Comparison of ENCODE assay signal across 10 mouse cellular contexts in the genomic region with DNA sequence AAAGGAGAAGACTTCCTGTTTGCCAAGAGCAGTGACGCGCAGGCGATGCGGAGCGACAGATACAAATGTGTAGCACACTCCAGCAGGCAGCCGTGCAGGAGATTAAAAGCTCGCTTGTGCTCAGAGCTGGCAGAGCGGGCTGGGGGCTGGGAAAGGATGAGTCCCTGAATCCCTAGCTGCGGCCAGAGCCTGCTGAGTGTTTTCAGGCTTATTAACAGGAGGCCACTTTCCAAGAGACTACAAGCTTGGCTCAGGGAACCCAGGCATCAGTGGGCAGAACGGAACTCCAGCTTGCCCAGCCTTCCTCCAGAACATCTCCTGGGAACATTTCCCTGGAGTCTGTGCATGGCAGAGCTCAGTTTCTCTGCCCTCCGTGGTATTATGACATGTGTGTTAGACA. TPM values are rescaled to one million over a fixed set of nuclear protein-coding genes. Genes with fewer than 3 reads are reported as not detected.
DNase-seq lines count a peak whose midpoint lies in the region; ATAC-seq and TF ChIP-seq lines count a peak whose summit lies in the region.
"Had no signal": no experiment of that assay in that cellular context is flagged by ENCODE, and none has a peak within 500 bp of the region (broad histone marks: within the 10 kb centered on the region; RNA-seq: fewer than 3 reads in every experiment).

No protein-coding gene starts in this region.

- peak overlapping the region; percentile 25 for H3K9ac ChIP-seq in midbrain, embryonic 13.5 days (replicated peaks)

- WGBS in midbrain, embryonic 13.5 days, result 11% methylated on average over 11 of the region's 11 CpGs
- WGBS in thymus, adult 2 months, result 93% methylated on average over 11 of the region's 11 CpGs

- H3K27me3 ChIP-seq in midbrain, embryonic 13.5 days, result no peaks in the 10 kb centered on the region
- H3K27me3 ChIP-seq in thymus, adult 2 months (ENCODE audit: control insufficient read depth, insufficient read depth, low read length), result no peaks in the 10 kb centered on the region
- H3K27me3 ChIP-seq: Patski had no signal

- H3K4me2 ChIP-seq in midbrain, embryonic 13.5 days (replicated peaks), result peak overlapping the region; percentile 30

- H3K4me1 ChIP-seq in midbrain, embryonic 13.5 days (replicated peaks), result peaks cover 54% of the 10 kb centered on the region
- H3K4me1 ChIP-seq in thymus, adult 2 months (replicated peaks; ENCODE audit: control insufficient read depth, insufficient read depth, low read length), result no peaks in the 10 kb centered on the region

- no peak overlapping the region for H3K4me3 ChIP-seq in midbrain, embryonic 13.5 days (replicated peaks)
- no peak overlapping the region for H3K4me3 ChIP-seq in thymus, adult 2 months (ENCODE audit: control insufficient read depth, insufficient read depth, low read length)

- TF ChIP-seq POLR2A in thymus, adult 2 months (IDR thresholded peaks at IDR 0.05; ENCODE audit: control insufficient read depth, extremely low read depth, insufficient read depth, low read length, poor library complexity), result no peak

- no peak for TF ChIP-seq CTCF in thymus, adult 2 months (IDR thresholded peaks at IDR 0.05; ENCODE audit: borderline replicate concordance, control insufficient read depth, extremely low read depth, insufficient read depth, low read length, poor library complexity)

- no peaks in the 10 kb centered on the region for H3K36me3 ChIP-seq in midbrain, embryonic 13.5 days
- no peaks in the 10 kb centered on the region for H3K36me3 ChIP-seq in thymus, adult 2 months (ENCODE audit: control insufficient read depth, insufficient read depth, low read length)

- no peaks in the 10 kb centered on the region for H3K9me3 ChIP-seq in midbrain, embryonic 13.5 days

- peak; percentile 47 to 48 for DNase-seq in left cerebral cortex, postnatal 14 days (ENCODE audit: low spot score in 2 of 2)
- DNase-seq in left cerebral cortex, postnatal 36 days (ENCODE audit: low spot score in 2 of 2), result no peak
- DNase-seq in cerebellum, postnatal 25 days, result peak; percentile 22 to 51
- peak; percentile 4 to 20 for DNase-seq in heart, postnatal 14 days
- no peak for DNase-seq in thymus, adult 2 months
- no peak for DNase-seq in kidney, postnatal 36 days
- no peak for DNase-seq in urinary bladder, adult 18-20 months (ENCODE audit: low spot score in 2 of 2)

- ATAC-seq in midbrain, embryonic 13.5 days, result peak; percentile 68
- ATAC-seq: Patski had no signal

- intact Hi-C loops in left cerebral cortex, postnatal 14 days (cut with DNase I), result no loop called here
- intact Hi-C loops in left cerebral cortex, postnatal 36 days (cut with DNase I), result no loop called here
- intact Hi-C loops in heart, postnatal 14 days (cut with DNase I), result no loop called here

- H3K27ac ChIP-seq in midbrain, embryonic 13.5 days, result peak overlapping the region; percentile 72
- no peak overlapping the region for H3K27ac ChIP-seq in thymus, adult 2 months (ENCODE audit: control insufficient read depth, insufficient read depth, low read length)
- H3K27ac ChIP-seq: macrophage had no signal

RNA-seq across cellular contexts. Expression of a gene that starts 25.0 kb away (rescaled TPM):
- 10 to 100 TPM in 1 of 2 experiments, 1 to 10 TPM in 1; 8.3 to 11.9 TPM for total RNA-seq in left cerebral cortex, postnatal 14 days (2021)
- total RNA-seq in left cerebral cortex, postnatal 36 days (2021), result 1 to 10 TPM; 8.1 to 8.9 TPM
- total RNA-seq in heart, postnatal 14 days (2021), result under 1 TPM; 0.07 to 0.19 TPM
- polyA plus RNA-seq in midbrain, embryonic 13.5 days (2015; fragmentation: Nextera tagmentation; extraction: Ambion mirVana), result 8.4 and 12.4 TPM in 2 replicates
- 0.18 and 0.23 TPM in 2 replicates for polyA plus RNA-seq in thymus, adult 2 months (2012; rRNA removed)
- polyA plus RNA-seq: macrophage, Patski had no signal

Comparison
In these comparisons a context has a peak if more than half of its experiments do, and no peak if none do; other contexts are left out.
1. DNase-seq: peak in left cerebral cortex, postnatal 14 days (2 of 2), cerebellum, postnatal 25 days (2 of 2) and heart, postnatal 14 days (2 of 2); none in left cerebral cortex, postnatal 36 days (0 of 2), thymus, adult 2 months (single experiment), kidney, postnatal 36 days (0 of 2) and urinary bladder, adult 18-20 months (0 of 2).
2. RNA of a gene that starts 25.0 kb away (total RNA-seq): 8.3 to 11.9 TPM in left cerebral cortex, postnatal 14 days and 8.1 to 8.9 TPM in left cerebral cortex, postnatal 36 days; 0.07 to 0.19 TPM in heart, postnatal 14 days; every median in the first group is over 4 times any median in the second.